Mouse (Mus musculus) adrenal gland, adult (tissue): Measurements from ENCODE around the gene Olfr523.
"Not testable (repeated sequence)": the region's sequence is repeated elsewhere in the genome, so short reads cannot be mapped to it uniquely, and the experiment has no call there.

Experiments
- DNase-seq, 2 experiments: peaks; one replicate each; pipeline ENCODE4 v3.0.0; 2022 to 2023; ENCODE audit warnings: low spot score in 1 of 2; ENCODE audit not compliant: inconsistent age in 2 of 2

Olfr523 gene

GRCm38 (mm10) chr7:140172936-140173335, at the start of gene Olfr523:
Gene Olfr523, plus strand, starts transcription at chr7:140173217.
- no peak for DNase-seq

DNA sequence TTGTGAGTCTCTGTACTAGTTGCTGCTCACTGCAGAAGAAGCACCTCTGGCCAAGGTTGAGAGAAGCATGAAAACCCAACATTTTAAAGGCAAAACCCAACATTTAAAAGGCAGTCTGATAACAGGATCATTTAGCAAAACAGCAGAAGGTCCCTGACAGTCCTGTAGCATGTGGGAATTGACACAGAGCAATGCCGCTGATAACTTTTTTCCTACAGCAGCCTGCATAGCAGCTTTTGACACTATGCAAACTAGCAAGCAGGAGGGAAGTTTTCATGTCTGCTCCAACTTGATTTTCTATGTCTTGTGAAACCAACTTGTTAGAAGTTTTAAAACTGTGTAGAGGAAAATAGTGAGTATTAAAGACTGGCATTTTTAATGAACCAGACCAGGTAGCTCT, 48.6 kb upstream of the Olfr523 start:
- no peak for DNase-seq

DNA sequence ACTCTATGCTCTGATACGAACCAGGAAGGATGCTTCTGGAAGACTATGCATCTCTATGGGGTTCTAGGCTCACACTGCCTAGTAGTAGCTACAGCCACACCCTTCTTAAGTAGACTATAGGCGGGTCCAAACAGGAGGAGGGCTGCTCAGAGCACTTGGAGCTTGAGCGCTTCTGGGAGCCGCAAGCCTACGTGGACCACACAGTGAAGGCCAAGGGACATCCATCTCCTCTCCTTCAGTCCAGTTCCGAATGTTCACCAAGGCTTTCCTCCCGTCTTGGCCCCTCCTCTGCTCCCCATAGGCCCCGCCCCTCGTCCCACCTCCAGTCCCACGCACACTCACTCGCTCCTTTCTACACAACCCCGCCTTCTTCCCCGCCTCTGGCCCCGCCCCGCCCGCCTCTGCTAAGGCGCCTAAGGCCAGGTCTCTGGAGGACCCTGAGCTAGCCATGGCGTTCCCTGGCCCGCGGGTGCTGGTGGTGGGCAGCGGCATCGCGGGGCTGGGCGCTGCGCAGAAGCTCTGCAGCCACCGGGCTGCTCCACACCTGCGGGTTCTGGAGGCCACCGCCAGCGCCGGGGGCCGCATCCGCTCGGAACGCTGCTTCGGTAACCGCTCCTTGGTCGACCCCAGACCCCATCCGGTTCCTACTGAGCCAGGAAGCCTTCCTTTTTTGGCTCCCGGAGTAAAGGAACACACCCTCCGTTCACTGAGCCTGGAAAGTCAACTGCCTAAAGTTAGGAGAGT, 47.6 kb upstream of the Olfr523 start:
- peak; percentile 96 to 98 for DNase-seq

- no peak for DNase-seq
Observed at GRCm38 (mm10) chr7:140126022-140126350, 47.0 kb upstream of the Olfr523 start.

- no peak for DNase-seq
Observed at GRCm38 (mm10) chr7:140126934-140127333, 46.1 kb upstream of the Olfr523 start.

DNA sequence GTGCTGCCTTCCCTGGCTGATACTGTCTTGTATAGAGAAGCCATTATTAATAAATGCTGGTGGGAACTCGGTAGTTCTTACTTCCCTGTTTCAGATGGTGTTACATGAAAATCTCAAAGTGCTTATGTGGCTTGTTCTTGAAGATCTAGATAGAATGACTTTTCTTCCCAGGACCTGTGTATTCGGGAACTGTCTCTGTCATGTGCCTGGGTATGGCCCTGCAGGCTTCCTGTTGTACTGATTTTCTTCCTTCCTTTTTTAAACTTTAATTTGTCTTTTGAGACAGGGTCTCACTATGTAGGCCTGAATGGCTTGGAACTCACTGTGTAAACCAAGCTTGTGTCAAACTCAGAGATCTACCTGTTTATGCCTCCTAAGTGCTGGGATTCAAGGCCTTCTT, 45.1 kb upstream of the Olfr523 start:
- DNase-seq, result no peak

- DNase-seq, result not testable (repeated sequence)
Observed at GRCm38 (mm10) chr7:140132184-140132583, 40.8 kb upstream of the Olfr523 start.

GRCm38 (mm10) chr7:140134033-140134432, 39.0 kb upstream of the Olfr523 start:
- DNase-seq, result not testable (repeated sequence)

- DNase-seq, result peak in 1 of 2 experiments; percentile 80
Observed at GRCm38 (mm10) chr7:140135106-140135770, 37.8 kb upstream of the Olfr523 start.

DNA sequence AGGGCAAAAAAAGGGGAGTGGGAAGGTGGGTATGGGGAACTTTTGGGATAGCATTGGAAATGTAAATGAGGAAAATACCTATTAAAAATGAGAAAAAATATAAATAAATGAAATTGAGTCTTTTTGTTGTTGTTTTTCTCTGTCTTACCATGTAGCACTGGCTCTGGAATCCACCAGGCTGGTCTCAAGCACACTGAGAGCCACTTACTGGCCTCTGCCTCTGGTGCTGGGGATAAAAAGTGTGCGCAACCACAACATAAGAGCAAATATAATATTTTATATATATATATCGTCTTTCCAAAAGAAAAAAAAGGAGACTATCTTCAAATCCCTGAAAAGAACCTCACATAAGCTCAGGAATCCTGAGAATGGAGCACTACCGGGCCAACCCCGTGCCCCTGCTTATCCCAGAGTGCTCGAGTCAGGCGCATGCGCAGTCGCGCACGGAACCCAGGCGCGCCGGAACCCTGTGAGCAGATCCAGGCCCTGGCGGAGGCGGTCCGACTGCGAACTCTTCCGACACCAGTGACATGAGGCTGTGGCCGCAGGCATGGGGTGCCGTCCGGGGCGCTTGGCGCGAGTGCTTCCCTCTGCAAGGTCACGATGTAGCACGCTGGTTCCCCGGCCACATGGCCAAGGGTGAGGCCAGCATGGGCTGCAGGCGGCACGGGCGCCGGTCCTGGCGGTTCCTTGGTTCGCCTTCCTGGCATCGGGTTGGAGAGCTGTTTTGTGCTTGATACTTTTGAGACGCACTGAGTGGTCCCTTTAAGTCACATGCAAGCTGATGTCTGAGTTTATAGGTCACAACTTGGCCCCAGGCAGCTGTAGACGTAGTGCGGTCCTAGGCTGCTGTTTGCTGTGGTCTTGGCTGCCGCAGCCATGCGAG, 35.6 kb upstream of the Olfr523 start, which contains the start of gene Mtg1:
TSS of gene Mtg1 (plus strand) at position 430 of the 886 bp plus-strand sequence.
- peak; percentile 96 to 99 for DNase-seq

- no peak for DNase-seq
Observed at GRCm38 (mm10) chr7:140138021-140138310, 35.1 kb upstream of the Olfr523 start.

GRCm38 (mm10) chr7:140141350-140141749, 31.7 kb upstream of the Olfr523 start:
- DNase-seq, result peak; percentile 65 to 89

DNA sequence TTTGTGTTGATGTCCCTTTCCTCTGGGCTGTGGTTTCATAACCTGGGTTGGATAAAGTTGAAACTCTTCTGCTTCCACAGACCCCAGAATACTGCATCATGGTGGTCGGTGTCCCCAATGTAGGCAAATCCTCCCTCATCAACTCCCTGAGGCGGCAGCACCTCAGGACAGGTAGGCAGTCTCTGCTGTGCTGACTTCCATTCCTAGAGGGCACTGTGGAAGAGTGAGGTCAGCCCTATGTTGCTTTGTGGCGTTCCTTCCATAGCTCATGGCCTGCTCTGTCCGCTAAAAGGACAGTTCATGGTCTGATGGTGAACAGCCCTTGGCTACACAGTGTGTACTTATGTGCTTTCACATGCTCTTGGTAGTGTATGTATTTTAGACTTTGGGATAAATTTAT, 28.5 kb upstream of the Olfr523 start:
- no peak for DNase-seq

GRCm38 (mm10) chr7:140153383-140153782, 19.6 kb upstream of the Olfr523 start:
- DNase-seq, result peak in 1 of 2 experiments; percentile 63

DNA sequence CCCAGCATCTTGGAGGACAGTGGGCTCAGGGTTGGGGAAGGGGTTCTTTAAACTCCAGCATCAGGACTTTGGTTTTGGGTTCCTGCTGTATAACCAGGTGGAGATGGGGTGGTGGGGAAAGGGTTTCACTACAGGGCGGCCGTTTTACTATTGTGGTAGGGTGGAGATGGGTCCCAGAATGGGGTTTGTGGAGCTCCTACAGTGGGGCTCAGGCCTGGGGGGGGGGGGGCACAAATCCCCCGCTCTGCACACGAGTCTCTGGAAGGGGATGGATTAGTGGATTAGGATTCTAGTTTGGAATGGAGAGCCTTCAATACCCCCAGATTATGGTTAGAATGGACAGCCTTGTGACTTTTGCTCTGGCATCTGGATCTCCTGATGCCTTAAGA, 19.2 kb upstream of the Olfr523 start:
- no peak for DNase-seq

GRCm38 (mm10) chr7:140154218-140154927, 18.6 kb upstream of the Olfr523 start, which contains the start of gene Sprn:
Gene Sprn, minus strand, starts transcription at chr7:140154877.
- no peak for DNase-seq

DNA sequence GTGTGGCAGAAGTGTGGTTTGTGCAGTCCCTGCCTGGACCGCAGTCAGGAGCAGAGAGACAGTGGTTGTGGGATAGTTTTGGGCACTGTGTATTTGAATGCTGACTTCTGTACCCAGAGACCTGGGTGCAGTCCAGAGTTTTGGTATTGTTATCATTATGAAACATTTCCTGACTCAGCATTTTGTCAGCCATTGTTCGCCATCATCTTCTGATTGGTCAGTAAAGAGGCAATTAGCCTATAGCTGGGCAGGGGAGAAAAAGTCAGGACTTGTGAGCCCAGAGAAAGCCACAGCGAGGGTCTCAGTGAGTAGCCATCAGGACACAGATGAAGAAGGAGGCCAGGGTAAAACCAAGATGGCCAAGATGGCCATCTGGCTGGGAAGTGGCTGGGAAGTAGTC, 12.7 kb upstream of the Olfr523 start:
- DNase-seq, result no peak

DNA sequence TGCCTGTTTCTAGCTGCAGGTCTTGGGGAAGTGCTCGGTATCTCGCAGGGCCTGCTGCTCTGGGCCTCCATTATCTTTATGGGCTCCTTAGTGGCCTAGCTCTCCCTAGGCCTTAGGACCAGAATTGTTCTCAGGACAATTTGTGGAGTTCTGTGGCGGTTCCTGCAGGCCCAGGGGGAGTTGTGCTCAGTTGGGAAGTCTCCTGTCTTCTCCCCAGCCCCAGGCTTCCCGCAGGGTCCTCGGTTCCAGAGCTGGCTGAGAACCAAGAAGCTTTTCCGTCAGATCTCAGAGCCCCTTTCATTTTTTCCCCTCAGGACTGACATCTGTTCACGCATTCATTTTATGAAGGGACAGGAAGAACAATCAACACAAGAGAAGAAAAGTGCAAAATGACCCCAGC, 8.4 kb upstream of the Olfr523 start, which contains the start of gene Olfr522:
TSS of gene Olfr522 (minus strand) at position 101 of the 400 bp plus-strand sequence.
- DNase-seq, result no peak

DNA sequence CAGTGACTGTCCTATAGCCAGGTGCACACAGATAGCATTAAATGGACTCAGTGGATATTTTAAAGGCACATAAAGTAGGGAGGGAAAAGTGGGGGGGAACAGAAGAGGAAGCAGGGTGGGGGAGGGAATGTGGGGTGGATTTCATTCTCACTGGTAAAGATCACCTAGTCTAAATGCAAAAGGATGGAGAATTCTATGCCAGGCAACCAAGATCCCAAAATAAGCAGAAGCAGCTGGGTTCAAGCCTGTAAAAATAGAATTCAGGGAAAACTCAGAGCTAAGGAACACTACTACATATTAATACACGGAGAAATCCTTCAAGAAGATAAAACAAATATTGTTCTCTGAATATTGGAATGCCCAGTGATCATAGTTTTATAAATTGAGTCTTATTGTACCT, 5.1 kb upstream of the Olfr523 start:
- DNase-seq, result no peak

DNA sequence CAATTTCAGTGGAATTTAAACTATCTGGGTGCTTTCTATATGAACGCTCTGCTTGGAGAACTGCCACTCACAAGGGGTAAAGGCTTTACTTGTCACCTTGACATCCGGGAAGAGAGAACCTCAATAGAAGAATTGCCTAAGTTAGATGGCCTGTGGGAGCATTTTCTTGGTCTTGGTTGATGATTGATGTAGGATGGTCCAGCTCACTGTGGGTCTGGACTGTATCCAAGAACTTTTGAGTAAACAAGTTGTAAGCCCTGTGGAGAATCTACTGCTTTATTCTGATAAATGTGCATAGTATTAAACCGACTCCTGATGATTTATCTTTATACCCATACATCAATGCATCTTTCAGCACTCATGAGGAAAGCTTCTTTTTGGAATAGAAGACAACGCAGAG, 3.6 kb upstream of the Olfr523 start:
- DNase-seq, result no peak

DNA sequence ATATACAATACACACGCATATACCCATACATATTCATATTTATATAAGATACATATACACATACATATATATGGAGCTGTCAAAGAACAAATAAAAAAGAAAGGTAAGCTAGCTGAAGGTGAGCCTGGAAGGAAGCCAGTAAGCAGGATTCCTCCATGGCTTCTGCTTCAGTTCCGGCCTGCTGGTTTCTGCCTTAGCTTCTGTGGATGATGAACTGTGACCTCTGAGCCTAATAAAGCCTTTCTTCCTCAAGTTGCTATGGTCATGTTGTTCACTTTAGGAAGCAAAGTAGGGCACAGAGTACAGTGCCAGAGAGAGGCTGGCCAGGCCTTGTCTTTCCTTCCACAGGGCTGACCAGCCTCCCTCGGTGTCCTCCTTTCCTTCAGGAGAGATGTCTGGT, 2.2 kb upstream of the Olfr523 start:
- no peak for DNase-seq
